Mouse (Mus musculus): ENCODE results near the gene Trp53. TPM values are rescaled to one million over a fixed set of nuclear protein-coding genes. Genes with fewer than 3 reads are reported as not detected.
"Not testable (repeated sequence)": the region's sequence is repeated elsewhere in the genome, so short reads cannot be mapped to it uniquely, and the experiment has no call there.

Gene Trp53
- polyA plus RNA-seq, 1 experiment from 2014 or later, result 77.6 TPM

GRCm38 (mm10) chr11:69620394-69621081 lies 40.4 kb downstream of the Trp53 start:
- Histone ChIP-seq H3K9me3 (no peaks in the 10 kb centered on the region), H3K27me3 (0 out of 2 replicates have a peak, but pooled peaks cover 5% of the 10 kb centered on the region), H3K4me2 (no peak overlapping the region), H3K27ac (replicated peaks) (no peak overlapping the region), H3K9ac (no peak overlapping the region), H3K4me3 (no peak overlapping the region), H3K36me3 (no peaks in the 10 kb centered on the region), H3K4me1 (replicated peaks) (peaks cover 11% of the 10 kb centered on the region)
- WGBS, result 90% methylated on average over 7 of the region's 7 CpGs
- no peak for ATAC-seq (ENCODE audit: low read depth)

- Histone ChIP-seq H3K9me3 (no peaks in the 10 kb centered on the region), H3K4me2 (peak within 1 kb of the TSS; percentile 82), H3K9ac (peak within 1 kb of the TSS; percentile 80), H3K4me3 (peak within 1 kb of the TSS; percentile 52), H3K27ac (replicated peaks) (peak within 1 kb of the TSS; percentile 84), H3K27me3 (no peaks in the 10 kb centered on the region), H3K36me3 (no peaks in the 10 kb centered on the region), H3K4me1 (replicated peaks) (peaks cover 11% of the 10 kb centered on the region)
- WGBS, result 1% methylated on average over 20 of the region's 20 CpGs
- peak; percentile 81 for ATAC-seq (ENCODE audit: low read depth)
Observed at GRCm38 (mm10) chr11:69621571-69622268, 41.6 kb downstream of the Trp53 start, which contains the start of gene Sat2. TSS of gene Sat2 (plus strand) at chr11:69622024.

- H3K27ac ChIP-seq (replicated peaks), result peak overlapping the region; percentile 84
- peak overlapping the region; percentile 82 for H3K4me2 ChIP-seq
- H3K36me3 ChIP-seq, result no peaks in the 10 kb centered on the region
- H3K4me1 ChIP-seq (replicated peaks), result peaks cover 11% of the 10 kb centered on the region
- 36% methylated on average over 6 of the region's 6 CpGs for WGBS
- H3K4me3 ChIP-seq, result peak overlapping the region; percentile 52
- H3K9ac ChIP-seq, result peak overlapping the region; percentile 80
- H3K27me3 ChIP-seq, result no peaks in the 10 kb centered on the region
- ATAC-seq (ENCODE audit: low read depth), result 0 out of 2 replicates have a peak, but pooled peaks have one; percentile 28
- no peaks in the 10 kb centered on the region for H3K9me3 ChIP-seq
Observed at GRCm38 (mm10) chr11:69622406-69622805, 42.2 kb downstream of the Trp53 start.

- Histone ChIP-seq H3K4me3 (peak overlapping the region; percentile 52), H3K36me3 (no peaks in the 10 kb centered on the region), H3K4me2 (peak overlapping the region; percentile 82), H3K9ac (peak overlapping the region; percentile 80), H3K4me1 (replicated peaks) (peaks cover 11% of the 10 kb centered on the region), H3K27me3 (no peaks in the 10 kb centered on the region), H3K9me3 (no peaks in the 10 kb centered on the region), H3K27ac (replicated peaks) (no peak overlapping the region)
- 58% methylated on average over 4 of the region's 4 CpGs for WGBS
- no peak for ATAC-seq (ENCODE audit: low read depth)
Observed at GRCm38 (mm10) chr11:69623006-69623405, 42.8 kb downstream of the Trp53 start.

DNA sequence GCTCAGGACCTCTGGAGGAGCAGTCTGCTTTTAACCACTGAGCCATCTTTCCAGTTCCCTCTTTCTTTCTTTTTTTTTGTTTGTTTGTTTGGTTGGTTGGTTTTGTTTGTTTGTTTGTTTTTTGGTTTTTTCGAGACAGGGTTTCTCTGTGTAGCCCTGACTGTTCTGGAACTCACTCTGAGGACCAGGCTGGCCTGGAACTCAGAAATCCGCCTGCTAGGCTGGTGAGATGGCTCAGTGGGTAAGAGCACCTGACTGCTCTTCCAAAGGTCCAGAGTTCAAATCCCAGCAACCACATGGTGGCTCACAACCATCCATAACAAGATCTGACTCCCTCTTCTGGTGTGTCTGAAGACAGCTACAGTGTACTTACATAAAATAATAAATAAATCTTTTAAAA lies 44.2 kb downstream of the Trp53 start:
- ATAC-seq (ENCODE audit: low read depth); H3K4me3 ChIP-seq; H3K27ac ChIP-seq (replicated peaks); H3K9ac ChIP-seq; H3K9me3 ChIP-seq; H3K4me2 ChIP-seq; H3K36me3 ChIP-seq; H3K27me3 ChIP-seq: not testable (repeated sequence)
- 88% methylated on average over 2 of the region's 2 CpGs for WGBS
- H3K4me1 ChIP-seq (replicated peaks), result peaks cover 11% of the 10 kb centered on the region

GRCm38 (mm10) chr11:69628286-69628685 lies 48.1 kb downstream of the Trp53 start:
- ATAC-seq (ENCODE audit: low read depth), result no peak

DNA sequence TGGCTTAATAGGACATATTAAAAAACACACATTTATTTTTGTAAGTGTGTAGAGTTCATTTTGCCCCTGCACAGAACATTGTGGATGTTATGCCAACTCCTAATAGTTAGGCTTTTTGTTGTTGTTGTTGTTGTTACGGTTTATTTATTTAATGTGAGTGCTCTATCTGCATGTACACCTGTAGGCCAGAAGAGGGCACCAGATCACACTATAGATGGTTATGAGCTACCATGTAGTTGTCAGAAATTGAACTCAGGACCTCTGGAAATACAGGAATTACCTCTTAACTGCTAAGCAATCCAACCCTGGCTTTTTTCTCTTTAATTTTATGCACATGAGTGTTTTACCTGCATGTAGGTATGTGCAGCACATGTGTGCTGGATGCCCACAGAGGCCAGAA lies 49.6 kb downstream of the Trp53 start:
- 70% methylated on average over 1 of the region's 1 CpGs for WGBS
- Histone ChIP-seq H3K4me1 (replicated peaks) (peaks cover 18% of the 10 kb centered on the region), H3K27me3 (no peaks in the 10 kb centered on the region), H3K4me3 (no peak overlapping the region), H3K9me3 (no peaks in the 10 kb centered on the region), H3K4me2 (no peak overlapping the region), H3K36me3 (no peaks in the 10 kb centered on the region), H3K27ac (replicated peaks) (no peak overlapping the region), H3K9ac (no peak overlapping the region)
- no peak for ATAC-seq (ENCODE audit: low read depth)

More at GRCm38 (mm10) chr11:69628286-69628685, 48.1 kb downstream of the Trp53 start:
- Histone ChIP-seq H3K4me3 (no peak overlapping the region), H3K9me3 (no peaks in the 10 kb centered on the region), H3K4me2 (no peak overlapping the region), H3K4me1 (replicated peaks) (peaks cover 6% of the 10 kb centered on the region; the same call in 1 of the 2 replicates), H3K9ac (no peak overlapping the region), H3K36me3 (no peaks in the 10 kb centered on the region), H3K27me3 (no peaks in the 10 kb centered on the region), H3K27ac (replicated peaks) (no peak overlapping the region)
- WGBS, result 32% methylated on average over 6 of the region's 6 CpGs

DNA sequence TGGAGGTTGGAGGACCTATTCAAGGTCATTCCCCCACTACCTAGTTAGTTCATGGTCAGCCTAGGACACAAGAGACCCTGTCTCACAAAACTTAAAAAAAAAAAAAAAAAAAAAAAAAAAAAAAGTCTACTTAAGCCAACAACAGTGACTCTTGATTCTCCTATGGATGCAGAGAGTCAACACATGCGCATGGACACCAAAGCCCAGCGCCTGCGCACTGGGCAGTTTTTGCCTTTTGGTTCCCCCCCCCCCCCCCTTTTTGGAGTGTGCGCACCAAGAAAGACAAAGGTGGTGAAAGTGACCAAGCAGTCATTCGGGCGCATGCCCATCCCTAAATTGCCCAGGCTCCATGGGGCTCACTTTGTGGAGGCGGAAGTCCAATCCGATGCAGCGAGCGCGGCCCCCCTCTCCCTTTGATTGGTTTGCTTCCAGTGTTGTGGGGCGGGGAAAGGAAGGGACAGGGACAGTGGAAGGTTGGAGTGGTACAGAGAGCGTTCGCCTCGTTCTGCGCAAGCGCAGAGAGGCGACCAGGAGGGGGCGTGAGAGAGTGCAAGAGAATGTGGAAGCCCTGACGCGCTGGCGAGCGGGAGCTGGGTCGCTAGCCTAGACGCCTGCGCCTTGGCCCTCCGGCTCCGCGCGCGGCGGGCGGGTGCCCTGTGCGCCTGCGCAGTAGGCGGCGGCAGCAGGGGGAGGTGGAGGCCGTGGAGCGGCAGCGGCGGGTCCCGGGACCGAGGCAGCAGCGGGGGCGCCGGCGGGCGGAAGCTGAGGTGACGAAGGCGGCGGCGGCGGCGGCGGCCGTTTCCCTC lies 52.3 kb downstream of the Trp53 start, which contains the start of gene Fxr2:
Gene Fxr2, plus strand, starts transcription at position 707 of the 806 bp plus-strand sequence.
- Histone ChIP-seq H3K27ac (replicated peaks) (peak within 1 kb of the TSS; percentile 97), H3K9me3 (no peaks in the 10 kb centered on the region), H3K27me3 (no peaks in the 10 kb centered on the region), H3K4me3 (peak within 1 kb of the TSS; percentile 99), H3K36me3 (peaks cover 9% of the 10 kb centered on the region), H3K4me2 (peak within 1 kb of the TSS; percentile 83), H3K4me1 (replicated peaks) (peaks cover 41% of the 10 kb centered on the region), H3K9ac (peak within 1 kb of the TSS; percentile 99)
- 0% methylated on average over 41 of the region's 56 CpGs for WGBS
- ATAC-seq (ENCODE audit: low read depth), result peak; percentile 99

DNA sequence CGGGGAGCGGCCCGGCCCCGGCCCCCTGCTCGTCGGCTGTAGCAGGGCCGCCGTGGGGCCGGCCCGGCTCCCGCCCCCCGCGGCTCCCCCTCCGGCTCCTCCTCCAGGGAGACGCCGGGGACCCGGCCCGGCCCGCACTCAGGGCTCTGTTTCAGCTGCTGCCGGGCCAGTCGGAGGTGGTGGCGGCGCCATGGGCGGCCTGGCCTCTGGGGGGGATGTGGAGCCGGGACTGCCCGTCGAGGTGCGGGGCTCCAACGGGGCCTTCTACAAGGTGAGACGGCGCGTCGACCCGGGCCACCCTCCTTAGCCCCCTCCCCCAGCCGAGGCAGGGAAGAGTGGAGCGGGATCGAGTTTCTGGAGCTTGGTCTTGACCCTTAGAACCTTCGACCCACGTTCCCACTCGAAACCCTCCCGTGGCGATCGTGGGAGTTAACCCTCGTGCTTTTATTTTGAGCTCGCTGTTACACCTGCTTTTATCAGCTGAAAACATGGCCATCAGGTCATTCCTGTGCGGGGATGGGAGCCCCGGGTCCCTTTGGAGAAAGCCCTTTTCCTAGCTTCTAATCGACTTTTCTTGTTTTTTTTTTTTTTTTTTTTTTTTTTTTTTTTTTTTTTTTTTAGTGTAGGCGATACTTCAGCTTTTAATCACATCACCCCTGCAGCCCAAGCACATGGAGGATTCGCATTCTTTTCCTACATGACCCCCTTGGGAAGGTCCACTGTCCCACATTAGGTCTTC lies 53.1 kb downstream of the Trp53 start:
- peaks cover 41% of the 10 kb centered on the region for H3K4me1 ChIP-seq (replicated peaks)
- H3K27ac ChIP-seq (replicated peaks), result peak overlapping the region; percentile 97
- peaks cover 15% of the 10 kb centered on the region for H3K36me3 ChIP-seq
- no peaks in the 10 kb centered on the region for H3K27me3 ChIP-seq
- H3K4me3 ChIP-seq, result peak overlapping the region; percentile 99
- H3K9me3 ChIP-seq, result no peaks in the 10 kb centered on the region
- peak; percentile 59 for ATAC-seq (ENCODE audit: low read depth)
- peak overlapping the region; percentile 83 for H3K4me2 ChIP-seq
- 1% methylated on average over 48 of the region's 50 CpGs for WGBS
- peak overlapping the region; percentile 99 for H3K9ac ChIP-seq

- peak overlapping the region; percentile 83 for H3K4me2 ChIP-seq
- peaks cover 33% of the 10 kb centered on the region for H3K36me3 ChIP-seq
- no peak overlapping the region; the same call in 1 of the 2 replicates for H3K4me3 ChIP-seq
- H3K27me3 ChIP-seq, result no peaks in the 10 kb centered on the region
- H3K27ac ChIP-seq (replicated peaks), result no peak overlapping the region
- 89% methylated on average over 3 of the region's 3 CpGs for WGBS
- peaks cover 41% of the 10 kb centered on the region for H3K4me1 ChIP-seq (replicated peaks)
- no peaks in the 10 kb centered on the region for H3K9me3 ChIP-seq
- 0 out of 2 replicates have a peak overlapping the region, but pooled peaks have one; percentile 38 for H3K9ac ChIP-seq
- ATAC-seq (ENCODE audit: low read depth), result no peak
Observed at GRCm38 (mm10) chr11:69635471-69635870, 55.3 kb downstream of the Trp53 start.

All from neural tube, embryonic 13.5 days (tissue).